Mouse (Mus musculus) spleen, postnatal 10 days (tissue): ENCODE data around the gene 9230102O04Rik.

Experiments
- DNase-seq, 2 experiments: peaks; one replicate each; pipeline ENCODE4 v3.0.0; 2021 to 2022; ENCODE audit warnings: low spot score in 2 of 2

9230102O04Rik gene

DNA sequence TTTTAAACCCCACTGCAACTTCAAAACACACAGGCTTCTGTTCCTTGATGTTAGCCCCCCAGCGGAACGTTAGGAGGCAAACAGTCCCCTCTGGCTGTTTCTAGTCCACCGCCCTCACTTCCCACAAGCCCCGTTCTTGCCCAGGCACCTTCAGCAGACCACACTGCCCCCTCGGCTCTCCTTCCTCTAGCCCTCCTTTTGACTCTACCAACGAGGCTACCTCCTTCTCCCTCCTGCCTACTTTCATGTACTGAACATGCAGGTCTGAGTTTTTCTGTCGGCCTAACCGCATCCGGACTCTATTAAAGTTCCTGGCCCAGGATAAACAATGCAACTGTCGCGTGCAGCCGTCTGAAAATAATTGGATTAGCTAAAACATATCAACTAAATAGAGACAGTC is 16.7 kb downstream of the 9230102O04Rik start:
- no peak for DNase-seq

DNA sequence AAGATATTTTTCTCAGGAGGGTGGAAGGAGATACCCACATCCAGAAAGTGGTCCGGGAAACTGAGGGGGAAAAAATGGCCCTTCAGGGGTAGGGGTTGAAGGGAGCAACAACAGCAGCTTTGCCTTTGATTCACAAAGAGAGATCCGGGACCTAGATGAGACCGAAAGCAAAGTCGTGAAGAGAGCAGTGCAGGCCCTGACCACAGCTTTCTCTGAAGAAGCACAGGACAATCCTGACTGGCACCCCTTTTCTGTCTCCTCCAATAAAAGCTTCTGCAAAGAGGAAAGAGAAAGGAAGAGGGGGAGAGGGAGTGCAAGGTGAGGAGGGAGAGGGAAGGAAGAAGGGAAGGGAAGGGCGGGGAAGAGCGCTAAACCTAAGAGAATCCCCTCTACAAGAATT is 17.5 kb downstream of the 9230102O04Rik start:
- no peak for DNase-seq

DNA sequence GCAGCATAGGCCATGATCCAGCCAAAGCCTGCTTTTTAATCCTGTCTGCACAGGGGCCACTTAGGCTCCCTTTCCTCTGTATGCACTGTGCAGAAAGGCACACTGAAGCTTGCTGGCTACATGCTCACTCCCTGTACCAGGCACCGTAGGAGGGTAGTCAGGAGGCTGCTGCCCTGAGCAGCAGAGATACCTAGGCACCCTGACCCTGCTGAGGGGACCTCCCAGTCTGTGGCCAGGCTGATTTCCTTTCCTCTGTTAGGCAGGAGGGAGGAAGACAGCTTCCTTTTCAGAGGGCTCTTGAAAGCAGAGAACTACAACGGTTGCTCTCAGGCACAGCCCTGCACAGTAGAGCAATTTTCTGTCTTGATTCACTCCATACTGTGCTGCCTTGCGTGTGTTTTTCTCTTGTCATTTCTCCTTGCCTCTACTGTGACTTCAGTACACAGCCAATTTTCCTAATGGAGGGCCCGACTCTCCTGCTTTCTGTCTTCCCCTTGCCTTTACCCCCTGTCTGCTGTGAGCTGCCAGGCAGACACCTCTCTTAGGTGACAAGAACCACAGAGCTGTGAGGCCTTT is 18.1 kb downstream of the 9230102O04Rik start:
- no peak for DNase-seq

DNA sequence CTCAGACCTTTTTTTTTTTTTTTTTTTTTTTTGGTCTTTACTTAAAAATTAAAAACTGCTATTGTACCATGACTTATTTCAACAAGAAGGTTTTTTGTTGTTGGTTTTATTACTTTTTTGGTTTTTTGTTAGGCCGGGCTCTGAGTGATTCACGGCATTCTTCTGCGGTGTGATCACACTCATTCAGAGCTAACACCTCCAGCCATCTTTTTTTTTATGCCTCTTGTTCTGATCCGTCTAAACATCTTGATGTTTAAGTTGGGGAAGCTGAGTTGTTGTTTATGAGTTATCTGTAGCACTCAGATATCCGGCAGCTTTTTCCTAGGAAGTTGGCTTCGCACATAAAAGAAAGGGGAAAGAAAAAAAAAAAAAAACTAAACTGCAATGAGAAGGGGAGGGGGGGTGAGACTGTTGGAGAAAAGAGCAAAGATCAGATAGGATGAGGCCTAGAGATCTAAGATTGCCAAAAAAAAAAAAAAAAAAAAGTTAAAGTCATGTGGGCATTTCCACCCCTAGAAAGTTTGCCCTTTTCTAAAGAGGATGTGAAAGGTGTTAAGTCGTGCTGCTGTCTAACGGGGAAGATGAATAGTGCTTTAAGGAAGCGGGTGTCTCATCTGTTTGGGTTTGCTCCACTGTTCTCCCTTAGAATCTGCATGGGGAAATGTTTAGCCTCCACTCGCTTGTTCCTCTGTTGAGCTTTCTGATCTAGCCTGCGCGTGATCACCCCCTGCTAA is 22.1 kb downstream of the 9230102O04Rik start:
- DNase-seq: no peak

DNA sequence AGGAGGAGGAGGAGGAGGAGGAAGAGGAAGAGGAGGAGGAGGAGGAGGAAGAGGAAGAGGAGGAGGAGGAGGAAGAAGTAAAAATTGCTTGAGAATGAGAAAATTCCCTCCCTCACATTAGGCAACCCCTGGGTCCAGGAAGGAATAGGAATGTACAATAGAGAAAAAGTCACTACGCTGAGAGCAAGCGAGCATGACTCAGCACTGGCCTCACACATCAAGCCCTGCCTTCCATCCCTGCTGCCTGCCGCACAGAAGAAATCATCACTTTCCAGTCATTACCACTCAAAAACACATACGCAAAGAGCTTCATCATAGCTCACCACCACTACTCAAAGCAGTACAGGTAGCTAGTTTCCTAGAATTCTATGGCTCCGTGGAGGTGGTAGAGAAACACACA is 28.6 kb downstream of the 9230102O04Rik start:
- no peak for DNase-seq

DNA sequence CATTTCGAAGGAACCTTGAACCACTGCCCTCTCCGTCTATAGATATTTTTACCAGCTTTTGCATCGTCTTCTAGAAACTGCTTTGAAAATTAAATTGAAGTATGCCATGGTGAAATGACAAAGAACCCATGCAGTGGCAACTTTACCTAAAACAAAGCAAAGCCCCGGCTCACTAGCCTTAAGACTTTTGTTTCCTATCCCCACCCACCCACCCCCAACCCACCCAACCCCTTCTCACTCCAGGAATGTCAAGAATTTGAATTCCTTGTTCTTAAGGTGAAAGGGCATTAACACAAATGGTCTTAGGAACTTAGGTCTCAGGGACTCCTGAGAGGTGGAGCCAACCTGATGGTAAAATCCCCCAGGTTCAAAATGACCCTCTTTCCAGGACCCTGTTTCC is 33.5 kb downstream of the 9230102O04Rik start:
- no peak for DNase-seq

DNA sequence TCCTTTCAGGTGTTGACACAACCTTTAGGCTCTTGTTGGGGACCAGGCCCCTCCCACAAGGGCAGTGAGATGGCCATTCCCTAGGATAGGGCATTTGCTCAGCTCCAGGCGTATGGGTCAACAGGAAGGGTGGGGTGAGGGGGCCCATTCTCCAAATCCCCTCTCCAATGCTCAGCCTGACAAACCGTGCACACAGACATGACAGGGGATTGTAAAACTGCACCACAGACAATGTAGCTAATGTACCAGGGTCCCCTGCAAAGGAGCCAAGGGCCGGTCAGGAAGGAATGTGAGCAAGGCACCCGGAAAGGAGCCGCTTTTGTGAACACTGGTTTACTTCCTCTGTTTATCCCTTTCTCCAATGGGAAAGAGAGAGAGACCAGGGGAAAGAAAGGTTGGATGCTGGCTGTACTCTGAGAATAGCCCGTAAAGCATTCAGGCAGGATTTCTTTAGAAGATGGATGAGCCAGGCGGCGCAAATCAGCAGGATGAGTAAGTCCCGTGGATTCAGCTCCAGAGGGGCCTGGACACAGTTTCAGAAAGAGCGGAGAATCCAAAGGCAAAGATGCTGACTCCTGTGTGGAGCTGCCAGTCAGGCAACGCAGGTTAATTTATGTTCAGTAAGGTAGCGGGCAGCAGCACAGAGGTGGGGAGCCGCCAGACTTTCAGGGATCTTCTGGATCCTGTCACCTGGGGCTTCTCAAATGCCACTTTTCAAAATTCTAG is 36.3 kb downstream of the 9230102O04Rik start:
- DNase-seq: no peak

DNA sequence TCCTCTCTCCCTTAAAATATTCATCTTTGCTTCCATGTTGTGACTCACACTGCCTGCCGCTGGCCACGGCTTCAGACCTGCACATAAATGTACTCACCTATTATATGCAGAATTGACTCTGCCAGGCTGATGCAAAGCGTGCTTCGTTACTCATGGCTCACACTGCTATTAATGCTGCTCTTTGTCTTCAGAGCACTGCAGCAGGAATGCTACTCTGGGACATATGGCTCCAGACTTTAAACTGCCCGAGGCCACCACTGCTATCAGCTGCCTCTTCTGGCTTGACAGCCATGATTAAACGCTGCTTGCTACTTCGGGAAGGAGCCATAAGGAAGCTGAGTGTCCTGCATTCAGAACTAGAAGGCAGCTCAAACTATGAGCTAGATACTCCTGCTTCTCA is 54.1 kb downstream of the 9230102O04Rik start:
- DNase-seq: no peak

DNA sequence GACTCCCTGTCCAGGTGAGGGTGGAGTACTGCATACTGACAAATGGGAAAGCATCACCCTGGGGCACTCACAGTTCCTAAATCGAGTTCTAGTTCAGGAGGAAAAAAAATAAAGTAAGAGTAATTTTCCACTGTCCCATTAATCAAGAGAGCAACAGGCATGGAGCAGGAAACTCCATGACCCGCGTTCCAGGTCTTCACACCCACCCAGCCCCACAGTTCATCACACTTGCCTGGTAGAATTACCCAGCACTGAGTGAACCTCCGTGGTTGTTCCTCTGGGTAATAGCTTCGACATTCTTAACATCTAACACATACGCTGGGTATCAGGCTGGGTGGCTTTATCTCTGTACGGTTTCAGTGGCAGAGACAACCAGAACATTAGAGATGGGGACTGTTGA is 55.6 kb downstream of the 9230102O04Rik start:
- no peak for DNase-seq
